Mouse (Mus musculus): ENCODE results near the gene Xrcc6.

- TF ChIP-seq CTCF (IDR thresholded peaks at IDR 0.05; ENCODE audit: borderline replicate concordance, control insufficient read depth, extremely low read depth, insufficient read depth, low read length, poor library complexity) (no peak), POLR2A (IDR thresholded peaks at IDR 0.05; ENCODE audit: control insufficient read depth, extremely low read depth, insufficient read depth, low read length, poor library complexity) (no peak)
These were observed 26.6 kb upstream of the Xrcc6 start for GRCm38 (mm10) chr15:81961078-81961451.

All from thymus, adult 2 months (tissue).